Mouse (Mus musculus): ENCODE results near the gene Gm21190. TPM values are rescaled to one million over a fixed set of nuclear protein-coding genes. Genes with fewer than 3 reads are reported as not detected.
"Not testable (repeated sequence)": the region's sequence is repeated elsewhere in the genome, so short reads cannot be mapped to it uniquely, and the experiment has no call there.

Gm21190 gene
- not detected for total RNA-seq (2022)

- not testable (repeated sequence) for DNase-seq (ENCODE audit: low spot score)
Observed at GRCm38 (mm10) chr5:15529122-15529521, at the start of gene Gm21190. Gene Gm21190, minus strand, starts transcription at chr5:15529222.

GRCm38 (mm10) chr5:15577033-15577432 lies 48.0 kb upstream of the Gm21190 start, which contains the start of gene Gm21083:
Gene Gm21083, plus strand, starts transcription at chr5:15577333.
- not testable (repeated sequence) for DNase-seq (ENCODE audit: low spot score)

GRCm38 (mm10) chr5:15573735-15574134 lies 44.7 kb upstream of the Gm21190 start:
- not testable (repeated sequence) for DNase-seq (ENCODE audit: low spot score)

GRCm38 (mm10) chr5:15561425-15562264 lies 32.6 kb upstream of the Gm21190 start:
- not testable (repeated sequence) for DNase-seq (ENCODE audit: low spot score)

- DNase-seq (ENCODE audit: low spot score) = not testable (repeated sequence)
Observed at GRCm38 (mm10) chr5:15558654-15559053, 29.6 kb upstream of the Gm21190 start.

- DNase-seq (ENCODE audit: low spot score) = not testable (repeated sequence)
Observed at GRCm38 (mm10) chr5:15549606-15550005, 20.6 kb upstream of the Gm21190 start.

- not testable (repeated sequence) for DNase-seq (ENCODE audit: low spot score)
Observed at GRCm38 (mm10) chr5:15549134-15549533, 20.1 kb upstream of the Gm21190 start.

- DNase-seq (ENCODE audit: low spot score) = not testable (repeated sequence)
Observed at GRCm38 (mm10) chr5:15548642-15549041, 19.6 kb upstream of the Gm21190 start.

- not testable (repeated sequence) for DNase-seq (ENCODE audit: low spot score)
Observed at GRCm38 (mm10) chr5:15522470-15522869, 6.6 kb downstream of the Gm21190 start.

- DNase-seq (ENCODE audit: low spot score) = not testable (repeated sequence)
Observed at GRCm38 (mm10) chr5:15522028-15522427, 7.0 kb downstream of the Gm21190 start.

GRCm38 (mm10) chr5:15520418-15520817 lies 8.6 kb downstream of the Gm21190 start:
- DNase-seq (ENCODE audit: low spot score) = not testable (repeated sequence)

- DNase-seq (ENCODE audit: low spot score) = not testable (repeated sequence)
Observed at GRCm38 (mm10) chr5:15517150-15517549, 11.9 kb downstream of the Gm21190 start.

- not testable (repeated sequence) for DNase-seq (ENCODE audit: low spot score)
Observed at GRCm38 (mm10) chr5:15512236-15512635, 16.8 kb downstream of the Gm21190 start.

- not testable (repeated sequence) for DNase-seq (ENCODE audit: low spot score)
Observed at GRCm38 (mm10) chr5:15509911-15510310, 19.1 kb downstream of the Gm21190 start.

- DNase-seq (ENCODE audit: low spot score) = not testable (repeated sequence)
Observed at GRCm38 (mm10) chr5:15508460-15509451, 20.3 kb downstream of the Gm21190 start.

- not testable (repeated sequence) for DNase-seq (ENCODE audit: low spot score)
Observed at GRCm38 (mm10) chr5:15507757-15508459, 21.1 kb downstream of the Gm21190 start.

GRCm38 (mm10) chr5:15507309-15507619 lies 21.8 kb downstream of the Gm21190 start:
- no peak for DNase-seq (ENCODE audit: low spot score)

- no peak for DNase-seq (ENCODE audit: low spot score)
Observed at GRCm38 (mm10) chr5:15506575-15507308, 22.3 kb downstream of the Gm21190 start.

GRCm38 (mm10) chr5:15498774-15499400 lies 30.1 kb downstream of the Gm21190 start:
- not testable (repeated sequence) for DNase-seq (ENCODE audit: low spot score)

- not testable (repeated sequence) for DNase-seq (ENCODE audit: low spot score)
Observed at GRCm38 (mm10) chr5:15498350-15498749, 30.7 kb downstream of the Gm21190 start.
